Mouse (Mus musculus): ENCODE measurements at regions not wholly inside any gene's neighbourhood (a gene's known extent, or its start where the extent isn't known, plus 50 kb on each side); places are given as distances from the start of the nearest gene placed in this dataset.

- H3K9me3 ChIP-seq: 0 out of 2 replicates have a peak, but pooled peaks cover 5% of the 10 kb centered on the region
- H3K27me3 ChIP-seq (replicated peaks): no peaks in the 10 kb centered on the region
- H3K4me1 ChIP-seq: no peaks in the 10 kb centered on the region
- H3K4me2 ChIP-seq (replicated peaks): no peak overlapping the region
- H3K27ac ChIP-seq: no peak overlapping the region
- no peak overlapping the region for H3K9ac ChIP-seq
- WGBS: 60% methylated on average over 2 of the region's 2 CpGs
- H3K36me3 ChIP-seq: no peaks in the 10 kb centered on the region
- no peak for ATAC-seq (ENCODE audit: low FRiP score, low read depth)
- no peak overlapping the region for H3K4me3 ChIP-seq
Measured at GRCm38 (mm10) chr1:152313480-152313879, 73.0 kb downstream of the Tsen15 start.

- Histone ChIP-seq H3K9me3 (no peaks in the 10 kb centered on the region), H3K9ac (no peak overlapping the region), H3K4me2 (replicated peaks) (no peak overlapping the region), H3K4me1 (peaks cover 4% of the 10 kb centered on the region; the same call in 1 of the 2 replicates), H3K36me3 (no peaks in the 10 kb centered on the region), H3K4me3 (no peak overlapping the region), H3K27ac (no peak overlapping the region), H3K27me3 (replicated peaks) (no peaks in the 10 kb centered on the region)
- 87% methylated on average over 3 of the region's 3 CpGs for WGBS
- ATAC-seq (ENCODE audit: low FRiP score, low read depth): no peak
Measured at GRCm38 (mm10) chr1:152305461-152305860, 81.0 kb downstream of the Tsen15 start.

- H3K4me1 ChIP-seq: peaks cover 4% of the 10 kb centered on the region; the same call in 1 of the 2 replicates
- H3K4me3 ChIP-seq: no peak overlapping the region
- H3K36me3 ChIP-seq: no peaks in the 10 kb centered on the region
- no peak overlapping the region for H3K4me2 ChIP-seq (replicated peaks)
- H3K27ac ChIP-seq: no peak overlapping the region
- ATAC-seq (ENCODE audit: low FRiP score, low read depth): no peak
- no peak overlapping the region for H3K9ac ChIP-seq
- no peaks in the 10 kb centered on the region for H3K27me3 ChIP-seq (replicated peaks)
- 82% methylated on average over 14 of the region's 14 CpGs for WGBS
- H3K9me3 ChIP-seq: no peaks in the 10 kb centered on the region
Measured at GRCm38 (mm10) chr1:152304487-152305130, 81.9 kb downstream of the Tsen15 start.

GRCm38 (mm10) chr1:152301355-152301754, 85.1 kb downstream of the Tsen15 start:
- WGBS: 48% methylated on average over 8 of the region's 8 CpGs
- Histone ChIP-seq H3K27ac (no peak overlapping the region), H3K4me2 (replicated peaks) (no peak overlapping the region), H3K27me3 (replicated peaks) (no peaks in the 10 kb centered on the region), H3K36me3 (no peaks in the 10 kb centered on the region), H3K9me3 (no peaks in the 10 kb centered on the region), H3K4me3 (no peak overlapping the region), H3K9ac (no peak overlapping the region), H3K4me1 (peaks cover 4% of the 10 kb centered on the region; the same call in 1 of the 2 replicates)
- ATAC-seq (ENCODE audit: low FRiP score, low read depth): no peak

- WGBS: 86% methylated on average over 9 of the region's 9 CpGs
- Histone ChIP-seq H3K27ac (no peak overlapping the region), H3K9ac (no peak overlapping the region), H3K4me1 (no peaks in the 10 kb centered on the region), H3K27me3 (replicated peaks) (no peaks in the 10 kb centered on the region), H3K9me3 (no peaks in the 10 kb centered on the region), H3K4me2 (replicated peaks) (no peak overlapping the region), H3K4me3 (no peak overlapping the region), H3K36me3 (no peaks in the 10 kb centered on the region)
- ATAC-seq (ENCODE audit: low FRiP score, low read depth): no peak
Measured at GRCm38 (mm10) chr1:152292196-152292736, 94.2 kb downstream of the Tsen15 start.

GRCm38 (mm10) chr1:152290768-152291167, 95.7 kb downstream of the Tsen15 start:
- no peaks in the 10 kb centered on the region for H3K36me3 ChIP-seq
- H3K27ac ChIP-seq: no peak overlapping the region
- no peak overlapping the region for H3K4me2 ChIP-seq (replicated peaks)
- no peaks in the 10 kb centered on the region for H3K9me3 ChIP-seq
- peak; percentile 30; the same call in 1 of the 2 replicates for ATAC-seq (ENCODE audit: low FRiP score, low read depth)
- WGBS: 46% methylated on average over 7 of the region's 7 CpGs
- peaks cover 7% of the 10 kb centered on the region; the same call in 1 of the 2 replicates for H3K4me1 ChIP-seq
- H3K9ac ChIP-seq: no peak overlapping the region
- H3K27me3 ChIP-seq (replicated peaks): no peaks in the 10 kb centered on the region
- no peak overlapping the region for H3K4me3 ChIP-seq

- H3K27me3 ChIP-seq (replicated peaks): no peaks in the 10 kb centered on the region
- H3K9me3 ChIP-seq: no peaks in the 10 kb centered on the region
- no peak for ATAC-seq (ENCODE audit: low FRiP score, low read depth)
- H3K4me3 ChIP-seq: no peak overlapping the region
- no peak overlapping the region for H3K27ac ChIP-seq
- 81% methylated on average over 15 of the region's 15 CpGs for WGBS
- no peak overlapping the region for H3K4me2 ChIP-seq (replicated peaks)
- H3K9ac ChIP-seq: no peak overlapping the region
- no peaks in the 10 kb centered on the region for H3K36me3 ChIP-seq
- H3K4me1 ChIP-seq: peaks cover 13% of the 10 kb centered on the region; the same call in 1 of the 2 replicates
Measured at GRCm38 (mm10) chr1:152287566-152288490, 98.7 kb downstream of the Tsen15 start.

GRCm38 (mm10) chr1:152286677-152287076, 99.8 kb downstream of the Tsen15 start:
- Histone ChIP-seq H3K4me2 (replicated peaks) (no peak overlapping the region), H3K9ac (no peak overlapping the region), H3K4me3 (no peak overlapping the region), H3K4me1 (peaks cover 13% of the 10 kb centered on the region; the same call in 1 of the 2 replicates), H3K27me3 (replicated peaks) (no peaks in the 10 kb centered on the region), H3K27ac (no peak overlapping the region), H3K9me3 (no peaks in the 10 kb centered on the region), H3K36me3 (no peaks in the 10 kb centered on the region)
- ATAC-seq (ENCODE audit: low FRiP score, low read depth): no peak
- WGBS: 62% methylated on average over 8 of the region's 8 CpGs

GRCm38 (mm10) chr1:152282106-152282505, 104.4 kb downstream of the Tsen15 start:
- no peaks in the 10 kb centered on the region for H3K9me3 ChIP-seq
- peaks cover 13% of the 10 kb centered on the region; the same call in 1 of the 2 replicates for H3K4me1 ChIP-seq
- H3K27ac ChIP-seq: no peak overlapping the region
- no peak overlapping the region for H3K4me2 ChIP-seq (replicated peaks)
- H3K36me3 ChIP-seq: no peaks in the 10 kb centered on the region
- H3K4me3 ChIP-seq: no peak overlapping the region
- H3K27me3 ChIP-seq (replicated peaks): no peaks in the 10 kb centered on the region
- no peak for ATAC-seq (ENCODE audit: low FRiP score, low read depth)
- WGBS: 95% methylated on average over 11 of the region's 11 CpGs
- H3K9ac ChIP-seq: no peak overlapping the region

GRCm38 (mm10) chr1:152281201-152281600, 105.3 kb downstream of the Tsen15 start:
- no peaks in the 10 kb centered on the region for H3K27me3 ChIP-seq (replicated peaks)
- H3K4me3 ChIP-seq: no peak overlapping the region
- peaks cover 5% of the 10 kb centered on the region; the same call in 1 of the 2 replicates for H3K4me1 ChIP-seq
- no peak overlapping the region for H3K27ac ChIP-seq
- no peak for ATAC-seq (ENCODE audit: low FRiP score, low read depth)
- H3K9me3 ChIP-seq: no peaks in the 10 kb centered on the region
- H3K9ac ChIP-seq: no peak overlapping the region
- WGBS: 87% methylated on average over 8 of the region's 8 CpGs
- H3K4me2 ChIP-seq (replicated peaks): no peak overlapping the region
- H3K36me3 ChIP-seq: no peaks in the 10 kb centered on the region

- Histone ChIP-seq H3K9me3 (no peaks in the 10 kb centered on the region), H3K9ac (no peak overlapping the region), H3K36me3 (no peaks in the 10 kb centered on the region), H3K27ac (no peak overlapping the region), H3K4me2 (replicated peaks) (no peak overlapping the region), H3K4me3 (no peak overlapping the region), H3K4me1 (0 out of 2 replicates have a peak, but pooled peaks cover 5% of the 10 kb centered on the region), H3K27me3 (replicated peaks) (no peaks in the 10 kb centered on the region)
- 29% methylated on average over 1 of the region's 1 CpGs for WGBS
- no peak for ATAC-seq (ENCODE audit: low FRiP score, low read depth)
Measured at GRCm38 (mm10) chr1:152280014-152280413, 106.5 kb downstream of the Tsen15 start.

- H3K4me2 ChIP-seq (replicated peaks): no peak overlapping the region
- H3K36me3 ChIP-seq: no peaks in the 10 kb centered on the region
- ATAC-seq (ENCODE audit: low FRiP score, low read depth): no peak
- H3K4me1 ChIP-seq: no peaks in the 10 kb centered on the region
- no peaks in the 10 kb centered on the region for H3K27me3 ChIP-seq (replicated peaks)
- WGBS: 96% methylated on average over 24 of the region's 24 CpGs
- no peak overlapping the region for H3K4me3 ChIP-seq
- H3K9me3 ChIP-seq: no peaks in the 10 kb centered on the region
- no peak overlapping the region for H3K27ac ChIP-seq
- no peak overlapping the region for H3K9ac ChIP-seq
Measured at GRCm38 (mm10) chr1:152275011-152275410, 111.5 kb downstream of the Tsen15 start.

Data from neural tube, embryonic 12.5 days (tissue).